Mouse (Mus musculus): ENCODE data around the gene Ppp1r13l. TPM values are rescaled to one million over a fixed set of nuclear protein-coding genes. Genes with fewer than 3 reads are reported as not detected.

The Ppp1r13l gene
- total RNA-seq, 2 experiments from 2014 or later = 3.4 to 4.5 TPM

- peak; percentile 49 to 64 for DNase-seq (ENCODE audit: low spot score in 2 of 2)
These were observed 4.3 kb downstream of the Ppp1r13l start for GRCm38 (mm10) chr7:19363881-19364280.

- no peak for DNase-seq (ENCODE audit: low spot score in 2 of 2)
These were observed 5.8 kb downstream of the Ppp1r13l start for GRCm38 (mm10) chr7:19365376-19365775.

GRCm38 (mm10) chr7:19368380-19368779 is 8.8 kb downstream of the Ppp1r13l start:
- DNase-seq (ENCODE audit: low spot score in 2 of 2) = no peak

GRCm38 (mm10) chr7:19369823-19370425 is 10.4 kb downstream of the Ppp1r13l start:
- DNase-seq (ENCODE audit: low spot score in 2 of 2) = peak; percentile 82 to 87

GRCm38 (mm10) chr7:19373367-19373766 is 13.8 kb downstream of the Ppp1r13l start:
- DNase-seq (ENCODE audit: low spot score in 2 of 2) = no peak

- no peak for DNase-seq (ENCODE audit: low spot score in 2 of 2)
These were observed 15.8 kb downstream of the Ppp1r13l start for GRCm38 (mm10) chr7:19375368-19375767.

- no peak for DNase-seq (ENCODE audit: low spot score in 2 of 2)
These were observed 16.5 kb downstream of the Ppp1r13l start for GRCm38 (mm10) chr7:19376019-19376418.

- DNase-seq (ENCODE audit: low spot score in 2 of 2) = no peak
These were observed 18.5 kb downstream of the Ppp1r13l start for GRCm38 (mm10) chr7:19378049-19378448.

GRCm38 (mm10) chr7:19381377-19382165 is 22.0 kb downstream of the Ppp1r13l start, which contains the start of gene Ercc2:
TSS of gene Ercc2 (plus strand) at chr7:19382010.
- peak; percentile 99 to 100 for DNase-seq (ENCODE audit: low spot score in 2 of 2)

GRCm38 (mm10) chr7:19382166-19382541 is 22.6 kb downstream of the Ppp1r13l start:
- DNase-seq (ENCODE audit: low spot score in 2 of 2) = no peak

- no peak for DNase-seq (ENCODE audit: low spot score in 2 of 2)
These were observed 24.2 kb downstream of the Ppp1r13l start for GRCm38 (mm10) chr7:19383708-19384107.

GRCm38 (mm10) chr7:19388699-19389413 is 29.3 kb downstream of the Ppp1r13l start:
- peak; percentile 47 to 61 for DNase-seq (ENCODE audit: low spot score in 2 of 2)

GRCm38 (mm10) chr7:19394484-19394883 is 34.9 kb downstream of the Ppp1r13l start:
- no peak for DNase-seq (ENCODE audit: low spot score in 2 of 2)

- DNase-seq (ENCODE audit: low spot score in 2 of 2) = no peak
These were observed 40.1 kb downstream of the Ppp1r13l start for GRCm38 (mm10) chr7:19399496-19400280.

- no peak for DNase-seq (ENCODE audit: low spot score in 2 of 2)
These were observed 41.4 kb downstream of the Ppp1r13l start for GRCm38 (mm10) chr7:19400946-19401345.

- DNase-seq (ENCODE audit: low spot score in 2 of 2) = no peak
These were observed 43.1 kb downstream of the Ppp1r13l start for GRCm38 (mm10) chr7:19402535-19403112.

GRCm38 (mm10) chr7:19403731-19404296 is 44.3 kb downstream of the Ppp1r13l start, which contains the start of gene Klc3:
TSS of gene Klc3 (minus strand) at chr7:19404104.
- no peak for DNase-seq (ENCODE audit: low spot score in 2 of 2)

- DNase-seq (ENCODE audit: low spot score in 2 of 2) = no peak
These were observed 44.9 kb downstream of the Ppp1r13l start, which contains the start of gene Ckm for GRCm38 (mm10) chr7:19404476-19404875. TSS of gene Ckm (plus strand) at chr7:19404776.

- DNase-seq (ENCODE audit: low spot score in 2 of 2) = peak; percentile 87 to 89
These were observed 45.9 kb downstream of the Ppp1r13l start for GRCm38 (mm10) chr7:19405417-19405816.

GRCm38 (mm10) chr7:19409753-19410152 is 50.2 kb downstream of the Ppp1r13l start:
- DNase-seq (ENCODE audit: low spot score in 2 of 2) = no peak
